Mouse (Mus musculus): ENCODE results near the gene Ccnt1. TPM values are rescaled to one million over a fixed set of nuclear protein-coding genes. Genes with fewer than 3 reads are reported as not detected.

Gene Ccnt1
- total and polyA plus RNA-seq, 3 experiments = 19.5 to 63.2 (median 44.0) TPM

GRCm38 (mm10) chr15:98606739-98607138 is 36.0 kb upstream of the Ccnt1 start:
- peak; percentile 73 for DNase-seq (ENCODE audit: low read depth, low spot score)
- H3K27ac ChIP-seq (ENCODE audit: control insufficient read depth, low read depth, low read length) = peak overlapping the region; percentile 91

GRCm38 (mm10) chr15:98606051-98606536 is 35.4 kb upstream of the Ccnt1 start:
- Histone ChIP-seq H3K27me3 (ENCODE audit: control insufficient read depth in 1 of 2, insufficient read depth in 2 of 2, low read length in 2 of 2) (no peaks in the 10 kb centered on the region), H3K27ac (ENCODE audit: control insufficient read depth, low read depth, low read length) (peak overlapping the region; percentile 91), H3K4me3 (ENCODE audit: control insufficient read depth in 1 of 2, insufficient read depth in 1 of 2, low read depth in 2 of 2, low read length in 2 of 2) (peak overlapping the region; percentile 81 to 98)
- TF ChIP-seq CHD2 (IDR thresholded peaks at IDR 0.05; ENCODE audit: low read length) (peak; percentile 74), KAT2A (conservative IDR thresholded peaks at IDR 0.05; ENCODE audit: low read depth, low read length) (peak; percentile 47; the same call in 1 of the 2 replicates), NELFE (IDR thresholded peaks at IDR 0.05; ENCODE audit: low read depth, low read length) (peak; percentile 71), MYC (IDR thresholded peaks at IDR 0.05; ENCODE audit: low read depth, low read length) (no peak), POLR2A (IDR thresholded peaks at IDR 0.05; ENCODE audit: control insufficient read depth in 1 of 2, insufficient read depth in 1 of 2, low read depth in 1 of 2, low read length in 2 of 2, poor library complexity in 1 of 2) (peak in 1 of 2 experiments; percentile 82; a peak in 2 of 4 replicates), CTCF (IDR thresholded peaks at IDR 0.05 in 2 of 3, conservative IDR thresholded peaks at IDR 0.05 in 1 of 3; ENCODE audit: control insufficient read depth in 1 of 3, insufficient read depth in 1 of 3, low read depth in 2 of 3, low read length in 3 of 3, poor library complexity in 1 of 3, severe bottlenecking in 1 of 3) (no peak), JUND (IDR thresholded peaks at IDR 0.05; ENCODE audit: low read depth, low read length) (peak; percentile 73), MXI1 (IDR thresholded peaks at IDR 0.05; ENCODE audit: low read depth, low read length) (peak; percentile 61), POLR2AphosphoS2 (IDR thresholded peaks at IDR 0.05; ENCODE audit: low read length) (peak; percentile 71; the same call in 1 of the 2 replicates), USF2 (IDR thresholded peaks at IDR 0.05; ENCODE audit: borderline replicate concordance in 1 of 2, insufficient read depth in 1 of 2, low read depth in 1 of 2, low read length in 2 of 2) (no peak), ETS1 (IDR thresholded peaks at IDR 0.05; ENCODE audit: low read depth, low read length) (peak; percentile 99), CHD1 (IDR thresholded peaks at IDR 0.05; ENCODE audit: low read depth, low read length) (peak; percentile 90), BHLHE40 (IDR thresholded peaks at IDR 0.05; ENCODE audit: borderline replicate concordance, low read depth, low read length) (peak; percentile 82), USF1 (IDR thresholded peaks at IDR 0.05; ENCODE audit: low read depth, low read length) (no peak), SIN3A (IDR thresholded peaks at IDR 0.05; ENCODE audit: low read length) (peak; percentile 98), ELF1 (IDR thresholded peaks at IDR 0.05; ENCODE audit: low read depth, low read length) (peak; percentile 34; the same call in 1 of the 2 replicates), GATA1 (IDR thresholded peaks at IDR 0.05; ENCODE audit: low read depth, low read length) (peak; percentile 99), POLR2AphosphoS5 (IDR thresholded peaks at IDR 0.05; ENCODE audit: borderline replicate concordance, low read depth, low read length) (peak; percentile 75; the same call in 1 of the 2 replicates), SMC3 (IDR thresholded peaks at IDR 0.05; ENCODE audit: low read depth, low read length) (no peak), MAX (IDR thresholded peaks at IDR 0.05; ENCODE audit: low read length) (no peak), RCOR1 (IDR thresholded peaks at IDR 0.05; ENCODE audit: low read depth, low read length) (peak; percentile 97), MYB (IDR thresholded peaks at IDR 0.05; ENCODE audit: low read depth, low read length) (peak; percentile 98), ZKSCAN1 (IDR thresholded peaks at IDR 0.05; ENCODE audit: low read depth, low read length) (no peak), UBTF (IDR thresholded peaks at IDR 0.05; ENCODE audit: borderline replicate concordance, insufficient read depth, low read depth, low read length) (no peak), EP300 (IDR thresholded peaks at IDR 0.05; ENCODE audit: low read depth in 1 of 2, low read length in 2 of 2) (peak; percentile 100), MEF2A (IDR thresholded peaks at IDR 0.05; ENCODE audit: extremely low read depth, insufficient replicate concordance, low read depth, low read length, poor library complexity, severe bottlenecking) (peak; percentile 97), TBP (IDR thresholded peaks at IDR 0.05; ENCODE audit: low read depth, low read length) (peak; percentile 87), HCFC1 (IDR thresholded peaks at IDR 0.05; ENCODE audit: low read depth, low read length) (peak; percentile 70), RAD21 (IDR thresholded peaks at IDR 0.05; ENCODE audit: low read depth, low read length) (no peak), TCF12 (IDR thresholded peaks at IDR 0.05; ENCODE audit: low read depth, low read length) (peak; percentile 99)

More at GRCm38 (mm10) chr15:98606739-98607138, 36.0 kb upstream of the Ccnt1 start:
- peak overlapping the region; percentile 85 for H3K9ac ChIP-seq (ENCODE audit: control insufficient read depth, low read depth, low read length, poor library complexity, severe bottlenecking)
- no peaks in the 10 kb centered on the region for H3K9me3 ChIP-seq (replicated peaks; ENCODE audit: insufficient read depth, low read length)
- H3K4me3 ChIP-seq (ENCODE audit: control insufficient read depth in 1 of 2, insufficient read depth in 1 of 2, low read depth in 2 of 2, low read length in 2 of 2) = peak overlapping the region; percentile 81 to 98
- TF ChIP-seq ETS1 (IDR thresholded peaks at IDR 0.05; ENCODE audit: low read depth, low read length) (peak; percentile 27; the same call in 1 of the 2 replicates), GABPA (IDR thresholded peaks at IDR 0.05; ENCODE audit: low read depth, low read length) (no peak)
- peaks cover 68% of the 10 kb centered on the region for H3K79me2 ChIP-seq (ENCODE audit: control insufficient read depth, insufficient read depth, low read length, poor library complexity)
- peaks cover 2 to 53% of the 10 kb centered on the region in 2 experiments; a peak in 3 of 4 replicates for H3K36me3 ChIP-seq (ENCODE audit: control insufficient read depth in 1 of 2, insufficient read depth in 2 of 2, low read length in 2 of 2)
- H3K27me3 ChIP-seq (ENCODE audit: control insufficient read depth in 1 of 2, insufficient read depth in 2 of 2, low read length in 2 of 2) = no peaks in the 10 kb centered on the region
- peaks cover 30 to 70% of the 10 kb centered on the region in 2 experiments for H3K4me1 ChIP-seq (ENCODE audit: control insufficient read depth in 1 of 2, insufficient read depth in 2 of 2, low read length in 2 of 2)

More at GRCm38 (mm10) chr15:98606051-98606536, 35.4 kb upstream of the Ccnt1 start:
- peaks cover 35 to 76% of the 10 kb centered on the region in 2 experiments for H3K4me1 ChIP-seq (ENCODE audit: control insufficient read depth in 1 of 2, insufficient read depth in 2 of 2, low read length in 2 of 2)
- peaks cover 5 to 59% of the 10 kb centered on the region in 2 experiments for H3K36me3 ChIP-seq (ENCODE audit: control insufficient read depth in 1 of 2, insufficient read depth in 2 of 2, low read length in 2 of 2)
- H3K9ac ChIP-seq (ENCODE audit: control insufficient read depth, low read depth, low read length, poor library complexity, severe bottlenecking) = peak overlapping the region; percentile 85
- DNase-seq (ENCODE audit: low read depth, low spot score) = peak; percentile 94
- H3K79me2 ChIP-seq (ENCODE audit: control insufficient read depth, insufficient read depth, low read length, poor library complexity) = peaks cover 74% of the 10 kb centered on the region
- no peaks in the 10 kb centered on the region for H3K9me3 ChIP-seq (replicated peaks; ENCODE audit: insufficient read depth, low read length)
